Mouse (Mus musculus): ENCODE results near the gene Arid5b.

Gene Arid5b

DNA sequence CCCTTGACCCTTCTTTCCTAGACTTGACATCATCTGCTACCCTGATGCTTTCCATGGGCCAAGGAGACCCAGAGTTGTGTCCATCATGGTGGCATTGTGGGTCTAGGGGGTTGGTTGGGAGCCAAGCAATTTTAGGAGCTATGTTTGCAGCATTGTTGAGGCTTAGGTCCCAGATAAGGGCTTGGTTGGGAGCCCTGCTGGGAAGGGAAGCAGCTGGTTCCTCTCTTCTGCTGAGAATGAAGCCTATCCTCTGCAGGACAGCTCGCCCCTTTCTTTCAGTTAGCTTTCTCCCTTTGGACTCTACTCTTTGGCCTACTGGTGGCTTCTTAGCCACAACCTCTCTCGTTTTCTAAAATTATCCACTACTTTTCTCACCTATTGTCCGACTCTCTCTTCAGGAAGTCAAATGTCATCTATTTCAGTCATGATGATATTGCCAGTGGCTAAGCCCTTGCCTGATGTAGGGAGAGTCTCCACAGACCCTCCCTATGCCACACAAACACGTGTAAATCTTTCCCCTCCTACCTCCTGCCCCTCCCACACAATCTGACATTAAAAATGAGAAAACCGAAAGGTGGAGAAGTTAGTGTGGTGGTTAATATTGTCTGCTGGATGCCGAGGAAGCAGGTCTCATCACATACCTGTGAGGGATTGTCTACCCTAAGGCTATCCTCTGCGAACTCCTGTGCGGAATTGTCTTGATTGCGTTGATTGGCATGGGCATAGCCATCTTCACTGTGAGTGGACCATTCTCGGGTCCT lies 198.4 kb downstream of the Arid5b start:
- DNase-seq = no peak

DNA sequence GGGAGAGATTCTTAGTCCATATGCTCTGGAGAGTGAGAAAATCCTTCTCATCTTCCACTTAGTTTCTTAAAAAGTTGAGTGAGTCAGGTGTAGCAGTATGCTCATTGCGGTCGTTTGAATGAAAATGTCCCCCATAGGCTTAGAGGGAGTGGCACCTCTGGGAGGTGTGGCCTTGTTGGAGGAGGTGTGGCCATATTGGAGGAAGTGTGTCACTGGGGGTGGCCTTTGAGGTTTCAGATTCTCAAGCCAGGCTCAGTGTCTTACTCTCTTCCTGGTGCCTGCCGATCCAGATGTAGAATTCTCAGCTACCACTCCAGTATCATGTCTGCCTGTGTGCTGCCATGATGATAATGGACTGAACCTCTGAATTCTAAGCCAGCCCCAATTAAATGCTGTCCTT lies 199.8 kb downstream of the Arid5b start:
- DNase-seq = no peak

DNA sequence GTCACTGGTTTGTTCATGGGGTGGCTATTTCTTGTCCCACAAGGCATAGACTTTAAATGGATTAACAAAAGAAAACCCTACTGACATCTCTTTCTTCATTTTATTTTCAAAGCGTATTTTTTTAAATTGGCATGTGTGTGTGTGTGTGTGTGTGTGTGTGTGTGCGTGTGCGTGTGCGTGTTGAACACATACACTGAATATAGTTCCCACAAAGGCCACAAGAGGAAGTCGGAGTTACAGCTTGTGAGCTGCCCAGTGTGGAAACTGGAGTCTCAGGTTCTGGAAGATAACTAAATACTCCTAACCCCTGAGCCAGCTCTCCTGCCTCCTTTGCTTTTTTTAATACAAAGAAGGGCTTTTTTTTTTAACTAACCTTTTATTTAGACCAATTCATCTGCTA lies 203.4 kb downstream of the Arid5b start:
- no peak for DNase-seq

DNA sequence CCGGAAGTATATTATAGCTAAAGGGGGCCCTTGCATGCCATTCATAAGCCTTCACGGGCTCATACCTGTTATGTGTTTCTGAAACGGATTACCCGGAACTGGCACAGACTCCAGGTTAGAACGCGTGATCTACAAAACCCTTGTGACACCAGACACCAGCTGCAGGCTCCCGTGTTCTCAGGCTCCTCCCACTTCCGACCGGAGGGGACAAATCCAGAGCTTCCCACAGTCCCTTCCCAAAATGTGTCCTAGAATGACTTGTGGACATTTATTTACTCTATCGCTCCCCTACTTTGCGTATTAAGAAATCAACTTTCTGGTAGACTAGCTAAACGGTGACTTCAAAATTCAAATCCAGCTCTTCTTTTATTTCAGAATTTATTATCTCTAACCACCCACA lies 204.2 kb downstream of the Arid5b start:
- DNase-seq = no peak

DNA sequence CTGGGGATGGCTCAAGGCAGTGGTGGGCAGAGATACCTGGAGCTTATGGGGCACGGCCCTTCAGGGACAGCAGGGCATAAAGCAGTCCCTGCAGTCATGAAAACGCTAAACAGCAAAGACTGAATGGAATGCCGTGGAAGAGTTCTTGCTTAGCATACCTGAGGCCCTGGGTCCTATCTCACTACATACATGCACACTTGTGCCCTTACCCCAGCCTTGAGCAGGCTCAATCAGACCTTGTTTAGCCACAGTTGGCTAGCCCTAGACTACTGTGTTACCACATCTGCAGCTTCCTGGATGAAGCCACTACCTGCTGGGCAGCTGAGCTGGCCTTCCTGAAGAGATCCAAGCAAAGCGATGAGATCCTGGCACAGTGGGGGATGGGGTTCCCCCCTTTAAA lies 205.9 kb downstream of the Arid5b start:
- no peak for DNase-seq

DNA sequence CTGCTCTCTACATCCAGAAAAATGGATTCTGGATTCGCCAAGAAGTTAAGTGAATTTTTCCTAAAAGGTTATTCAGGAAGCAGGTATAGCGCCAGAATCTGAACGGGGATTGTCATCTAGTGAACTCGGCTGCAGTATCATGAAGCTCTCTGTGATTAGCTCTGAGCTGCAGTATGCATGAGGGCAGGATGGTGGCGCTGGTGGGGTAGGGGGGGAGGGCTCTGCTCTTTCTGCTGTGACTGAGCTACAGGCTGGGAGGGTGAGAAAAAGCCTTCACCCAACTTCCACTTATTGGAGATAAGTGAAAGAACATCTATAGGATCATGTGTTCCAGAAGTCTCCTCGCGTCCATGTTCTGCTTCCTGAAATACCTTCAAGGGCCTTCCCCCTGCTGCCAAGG lies 207.5 kb downstream of the Arid5b start:
- DNase-seq = no peak

DNA sequence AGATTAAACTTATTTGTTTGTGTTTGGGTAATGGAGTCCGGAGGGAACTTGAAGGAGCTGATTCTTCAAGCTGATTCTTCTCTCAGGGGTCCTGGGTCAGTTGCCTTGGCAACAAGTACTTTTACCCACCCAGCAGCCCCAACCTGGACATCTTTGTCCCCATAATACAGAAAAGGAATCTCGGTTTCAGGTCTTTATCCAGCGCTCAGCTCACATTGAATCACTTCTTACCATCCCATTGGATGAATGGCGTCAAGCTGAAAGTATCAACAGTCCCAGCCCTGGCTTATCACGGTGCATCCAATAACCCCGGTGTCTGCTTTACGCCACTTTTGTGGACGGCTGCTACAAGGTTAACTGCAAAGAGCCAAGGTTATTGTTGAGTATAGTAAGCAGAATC lies 210.1 kb downstream of the Arid5b start:
- DNase-seq = no peak

DNA sequence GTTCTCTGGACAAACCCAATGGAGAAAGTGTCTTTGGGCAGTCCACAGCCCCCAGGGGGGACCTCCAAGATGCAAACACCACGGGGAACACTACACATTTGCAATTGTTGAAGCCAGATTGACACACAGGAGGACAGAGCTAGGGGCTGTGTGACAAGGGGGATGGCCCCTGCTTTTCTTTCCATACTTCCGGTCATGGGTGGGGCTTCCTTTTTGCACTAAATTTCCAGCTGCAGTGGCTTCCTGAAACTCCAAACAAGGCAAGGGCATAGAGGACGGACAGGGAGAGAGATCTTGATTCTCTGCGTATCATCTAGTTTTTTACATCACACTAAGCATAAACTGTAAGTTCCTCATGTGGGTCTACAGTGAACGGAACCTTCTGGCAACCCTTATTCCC lies 210.6 kb downstream of the Arid5b start:
- no peak for DNase-seq

DNA sequence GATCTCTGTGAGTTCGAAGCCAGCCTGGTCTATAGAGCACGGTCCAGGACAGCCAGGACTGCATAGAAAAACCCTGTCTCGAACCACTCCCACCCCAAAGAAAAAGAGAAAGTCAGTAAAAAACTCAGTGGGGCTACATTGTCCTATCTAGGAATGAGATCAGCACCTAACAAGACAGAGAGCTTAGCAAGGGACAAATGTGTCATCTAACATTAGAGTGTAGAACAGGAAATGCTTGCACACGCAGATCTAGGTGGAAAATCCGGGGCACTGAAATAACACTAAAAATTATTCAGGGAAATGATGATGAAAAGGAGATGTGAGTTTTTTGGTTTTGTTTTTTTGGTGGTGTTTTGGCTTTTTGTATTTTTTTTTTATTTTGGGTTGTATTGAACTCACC lies 212.4 kb downstream of the Arid5b start:
- DNase-seq = no peak

DNA sequence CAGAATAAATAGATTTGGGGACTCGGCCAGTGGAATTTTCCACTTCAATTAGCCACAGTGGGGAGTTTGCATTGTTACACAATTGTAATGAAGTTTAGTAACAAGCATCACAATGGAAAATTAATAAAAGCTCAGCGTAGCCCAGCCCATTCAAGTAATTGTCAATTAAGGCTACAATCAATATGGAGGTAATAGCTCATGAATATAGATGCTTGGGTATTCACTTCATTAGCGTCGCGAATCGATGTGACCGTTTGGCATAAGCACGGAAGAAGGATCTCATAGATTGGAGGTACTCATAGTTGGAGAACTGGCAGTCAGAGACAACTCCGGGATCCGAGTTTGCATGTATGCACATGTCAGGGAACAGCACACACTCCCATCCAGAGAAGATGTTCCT lies 214.0 kb downstream of the Arid5b start:
- no peak for DNase-seq

DNA sequence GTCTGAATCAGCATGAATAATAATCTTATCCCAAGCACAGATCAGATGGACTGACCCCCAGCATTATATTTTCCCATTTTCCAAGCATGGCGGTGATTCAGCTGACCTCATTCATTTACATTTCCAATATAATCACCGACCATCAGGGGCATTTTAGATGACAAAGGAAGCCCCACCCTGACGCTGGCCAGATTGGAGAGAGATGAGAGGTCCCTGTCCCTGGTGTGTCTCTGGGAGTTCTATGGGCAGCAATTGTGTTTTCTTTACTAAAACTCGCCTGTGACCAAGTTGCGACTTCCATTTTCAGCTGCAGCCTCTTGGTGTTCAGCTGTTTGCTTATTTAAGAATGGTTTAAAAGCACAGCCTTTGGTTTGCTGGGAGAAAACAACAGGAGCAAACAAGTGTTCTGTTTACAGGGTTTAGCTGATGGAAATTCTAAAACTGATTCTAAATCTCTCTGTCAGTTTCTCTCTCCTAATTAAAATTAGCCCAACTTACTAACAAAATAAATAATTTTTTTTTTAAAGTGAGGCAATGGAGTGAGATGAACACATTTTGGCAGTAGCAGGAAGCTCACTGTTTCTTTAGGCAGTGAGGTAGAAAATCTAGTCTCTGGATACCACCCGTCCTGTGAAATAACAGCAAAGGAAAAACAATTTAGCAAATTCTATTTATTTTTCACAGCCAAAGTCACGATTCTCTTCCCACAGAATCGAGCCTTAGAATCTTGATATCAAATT lies 214.6 kb downstream of the Arid5b start:
- DNase-seq = no peak

DNA sequence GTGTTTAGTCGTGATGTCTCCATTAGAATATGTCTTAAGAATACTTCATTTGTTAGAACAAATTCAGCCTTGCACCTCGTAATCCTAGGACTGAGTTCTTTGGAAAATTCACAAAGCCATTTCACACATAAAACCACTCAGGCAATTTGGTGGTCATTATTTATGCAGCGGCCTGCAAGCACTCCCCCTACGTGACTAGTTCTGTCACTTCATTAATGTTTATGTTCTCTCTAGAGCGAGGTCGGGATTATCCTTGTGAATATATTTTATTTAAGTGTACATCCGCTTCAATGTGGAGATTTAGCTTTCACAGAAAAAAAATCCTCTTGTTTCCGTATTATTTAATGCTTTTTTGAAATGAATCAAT lies 217.3 kb downstream of the Arid5b start:
- no peak for DNase-seq

DNA sequence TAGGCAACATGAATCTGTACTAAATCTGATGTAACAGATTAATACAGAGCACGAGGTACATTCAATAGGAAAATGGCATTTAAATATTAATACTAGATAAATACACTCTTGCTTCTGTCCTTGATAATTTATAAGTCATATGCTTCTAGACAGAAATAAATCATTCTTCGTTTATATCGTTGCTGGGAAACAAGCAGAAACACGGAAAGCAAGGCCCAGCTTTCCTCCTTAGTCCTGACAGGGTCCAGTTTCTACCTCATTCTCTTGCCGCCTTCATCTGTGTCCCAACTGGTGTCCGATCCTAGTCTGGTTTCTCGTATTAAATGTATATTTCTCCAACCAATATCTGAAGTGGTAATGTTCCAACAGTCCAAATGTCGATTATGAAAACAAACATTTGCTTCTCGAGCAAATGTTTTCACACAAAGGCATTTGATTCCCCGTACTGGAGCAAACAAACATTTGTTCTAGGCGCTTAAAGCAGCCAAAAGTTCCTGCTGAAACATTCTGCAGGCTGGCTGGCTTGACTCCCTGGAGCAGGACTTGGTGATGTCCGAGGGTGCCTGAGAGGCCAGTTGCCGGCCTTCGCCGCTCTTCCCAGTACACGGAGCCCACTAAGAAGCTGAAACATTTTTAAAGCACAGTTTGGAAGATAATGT lies 217.8 kb downstream of the Arid5b start:
- no peak for DNase-seq

DNA sequence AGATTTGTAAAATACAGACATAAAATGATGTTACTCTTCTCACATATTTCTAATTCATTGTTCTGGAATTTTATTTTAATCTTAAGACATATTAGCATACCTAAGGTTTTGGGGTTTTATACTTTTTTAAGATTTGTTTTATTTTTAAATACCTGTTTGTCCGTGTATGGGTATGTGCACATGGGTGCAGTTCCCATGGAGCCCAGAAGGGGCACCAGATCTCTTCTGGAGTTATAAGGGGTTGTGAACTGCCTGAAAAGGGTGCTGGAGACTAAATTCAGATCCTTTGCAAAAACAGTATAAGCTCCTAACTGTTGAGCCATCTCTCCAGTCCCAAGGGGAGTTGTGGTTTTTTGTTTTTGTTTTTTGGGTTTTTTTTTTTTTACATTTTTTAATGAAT lies 220.2 kb downstream of the Arid5b start:
- DNase-seq = no peak

DNA sequence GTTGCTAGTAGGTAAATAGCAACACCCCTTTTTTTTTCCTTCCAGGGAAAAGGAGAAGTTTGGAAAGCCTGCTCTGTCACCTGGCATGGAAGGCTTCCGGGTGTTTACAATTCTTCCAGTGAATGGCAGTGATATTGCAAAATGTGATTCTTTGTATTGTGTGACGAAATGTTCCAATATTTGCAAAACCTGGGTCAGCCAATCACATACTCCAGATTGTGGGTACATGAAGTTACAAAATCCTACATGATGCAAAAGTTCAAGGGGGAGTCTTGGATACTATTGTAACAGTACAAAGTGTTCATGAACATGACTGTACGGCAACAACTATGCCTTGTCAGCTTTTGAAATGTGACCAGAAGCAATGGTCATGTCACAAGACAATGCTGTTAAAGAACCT lies 220.7 kb downstream of the Arid5b start:
- DNase-seq = no peak

DNA sequence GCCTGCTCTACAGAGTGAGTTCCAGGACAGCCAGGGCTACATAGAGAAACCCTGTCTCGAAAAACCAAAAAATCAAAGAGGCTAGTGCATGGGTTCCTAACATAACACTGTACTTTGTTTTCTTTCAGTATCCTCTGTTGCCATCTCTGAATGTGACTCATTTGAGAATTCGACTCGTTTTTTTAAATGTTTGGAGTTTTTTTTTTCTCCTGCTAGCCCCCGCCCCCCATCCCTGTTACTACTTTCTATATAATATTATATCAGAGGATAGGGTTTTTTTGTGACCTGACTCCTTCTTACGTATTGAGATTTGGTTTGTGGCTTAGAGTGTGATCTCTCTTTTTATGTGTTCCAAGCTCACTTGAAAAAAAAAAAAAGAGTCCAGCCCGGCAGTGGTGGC lies 223.8 kb downstream of the Arid5b start:
- DNase-seq = no peak

DNA sequence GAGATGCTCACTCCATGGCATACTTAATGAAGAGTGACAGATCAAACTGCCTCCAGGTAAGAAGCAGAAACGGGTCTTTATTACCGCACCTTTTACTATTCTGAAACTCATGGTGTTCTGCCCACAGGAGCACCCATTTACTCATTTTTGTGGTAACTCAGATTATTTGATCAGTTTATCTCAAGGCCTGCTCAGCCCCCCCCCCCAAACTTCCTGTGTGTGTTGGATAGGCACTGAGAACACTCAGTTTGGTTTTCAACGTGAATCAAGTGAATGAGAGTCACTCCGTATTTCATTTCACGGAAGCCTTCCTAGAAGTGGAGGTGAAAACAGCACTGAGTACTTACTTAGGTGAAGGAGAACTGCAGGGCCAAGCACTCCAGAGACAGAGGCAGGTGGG lies 224.4 kb downstream of the Arid5b start:
- no peak for DNase-seq

DNA sequence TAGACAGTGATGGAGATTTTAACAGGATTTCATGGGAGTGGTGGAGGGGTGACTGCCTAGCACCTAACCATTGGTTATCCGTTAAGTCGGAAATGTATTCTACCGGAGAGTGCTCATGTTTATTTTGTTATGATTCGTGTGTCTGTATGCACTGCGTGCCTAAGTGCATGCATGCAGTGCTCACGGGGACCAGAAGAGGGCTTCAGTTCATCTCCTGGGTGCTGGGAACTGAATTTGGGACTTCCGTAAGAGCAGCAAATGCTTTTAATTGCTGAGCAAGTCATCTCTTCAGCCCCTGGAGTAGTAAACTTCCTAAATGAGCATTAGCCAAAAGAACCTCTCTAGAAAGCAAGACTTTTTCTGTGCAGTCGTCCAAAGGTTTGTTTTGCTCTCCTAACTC lies 226.2 kb downstream of the Arid5b start:
- no peak for DNase-seq

DNA sequence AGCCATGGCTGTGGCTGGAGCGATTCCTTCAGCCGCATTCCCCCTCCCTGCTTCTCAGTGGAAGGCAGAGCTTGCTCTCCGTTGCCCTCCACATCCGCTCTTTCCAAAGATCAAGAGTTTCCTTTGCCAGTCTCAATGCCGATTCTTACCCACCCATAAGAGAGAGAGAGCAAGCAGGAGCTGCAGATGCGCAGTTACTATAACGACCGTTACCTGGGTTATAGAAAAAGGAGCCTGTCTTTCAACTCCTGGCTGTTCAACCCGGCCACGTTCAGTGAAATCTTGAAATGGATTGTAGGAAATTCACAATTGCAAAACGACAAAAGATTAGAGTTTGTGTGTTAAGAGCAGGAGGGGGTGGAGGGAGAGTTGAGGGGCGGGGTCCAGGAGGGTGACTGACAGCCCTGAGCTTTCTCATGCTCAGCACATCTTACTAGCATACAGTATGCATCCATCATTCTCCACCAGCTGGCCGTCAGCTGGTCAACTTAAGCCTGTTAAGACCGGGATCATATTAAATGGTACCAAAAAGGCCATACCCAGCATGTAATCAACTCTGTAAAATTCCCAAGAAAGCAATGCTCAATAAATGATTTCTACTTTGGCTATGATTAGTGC lies 227.1 kb downstream of the Arid5b start:
- no peak for DNase-seq

DNA sequence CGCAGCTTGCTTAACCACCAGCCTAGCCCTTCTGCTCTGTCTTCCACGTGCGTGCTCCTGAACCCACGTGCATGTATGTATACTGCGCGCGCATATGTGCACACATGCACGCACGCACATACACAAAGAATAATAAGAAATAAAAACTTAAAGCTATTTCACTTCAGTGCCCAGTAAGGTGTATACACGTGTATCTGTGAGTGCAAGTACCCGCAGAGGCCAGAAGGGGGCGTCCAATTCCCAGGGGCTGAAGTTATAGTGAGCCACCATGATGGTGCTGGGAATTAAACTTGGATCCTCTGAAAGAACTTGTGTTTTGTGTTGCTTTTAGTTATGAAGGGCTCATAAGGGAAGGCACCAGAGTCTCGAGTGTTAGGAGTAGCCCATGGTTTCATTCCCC lies 227.7 kb downstream of the Arid5b start:
- DNase-seq = no peak

DNA sequence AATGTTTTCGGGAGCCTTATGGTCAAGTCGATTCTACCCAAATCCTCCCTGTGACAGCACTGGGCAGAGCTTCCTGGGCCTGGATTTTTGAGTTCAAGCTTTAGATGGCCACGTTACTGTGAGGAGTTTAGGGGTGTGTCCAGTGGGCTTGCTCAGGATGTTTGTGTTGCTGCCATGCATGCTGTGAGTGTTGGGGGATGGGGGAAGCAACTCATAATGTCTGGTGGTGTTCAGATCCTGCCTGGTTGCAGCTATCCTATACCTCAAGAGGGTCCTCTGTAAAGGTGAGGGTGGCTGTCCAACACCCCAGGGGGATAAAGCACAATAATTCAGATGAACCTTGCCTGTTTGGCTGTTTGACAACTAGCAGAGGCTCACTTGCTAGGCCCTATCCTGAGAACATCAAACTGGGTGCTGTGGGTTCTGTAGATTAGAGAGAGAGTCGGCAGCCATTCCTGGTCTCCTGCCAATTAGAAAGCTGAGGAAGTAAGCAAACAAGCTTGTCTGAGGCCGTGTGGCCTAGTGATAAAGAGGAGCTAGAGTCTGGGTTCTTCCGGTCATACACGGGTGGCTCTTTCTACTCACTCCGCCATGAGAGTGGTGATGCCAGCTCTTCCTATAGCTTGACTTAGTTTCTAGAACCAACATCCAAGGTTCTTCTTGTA lies 229.8 kb downstream of the Arid5b start:
- no peak for DNase-seq

DNA sequence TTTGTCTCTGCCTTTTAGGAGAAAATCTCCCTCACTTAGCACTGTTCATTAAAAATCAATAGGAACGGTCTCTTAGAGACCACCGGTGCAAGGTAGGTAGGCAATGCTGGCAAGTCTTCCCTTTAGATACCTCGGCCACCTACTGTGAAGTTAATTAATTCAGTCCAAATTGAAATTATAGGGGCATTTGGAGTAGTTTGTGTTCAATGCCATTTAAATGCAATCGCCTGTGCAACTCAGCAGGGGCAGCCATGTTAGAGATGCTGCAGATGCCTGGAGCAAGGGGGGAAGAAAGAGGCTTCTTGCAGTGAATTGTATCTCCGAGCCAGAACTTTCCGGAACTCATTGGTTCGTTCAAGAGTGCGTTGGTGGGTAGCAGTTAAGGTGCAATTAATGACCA lies 233.7 kb downstream of the Arid5b start:
- DNase-seq = no peak

DNA sequence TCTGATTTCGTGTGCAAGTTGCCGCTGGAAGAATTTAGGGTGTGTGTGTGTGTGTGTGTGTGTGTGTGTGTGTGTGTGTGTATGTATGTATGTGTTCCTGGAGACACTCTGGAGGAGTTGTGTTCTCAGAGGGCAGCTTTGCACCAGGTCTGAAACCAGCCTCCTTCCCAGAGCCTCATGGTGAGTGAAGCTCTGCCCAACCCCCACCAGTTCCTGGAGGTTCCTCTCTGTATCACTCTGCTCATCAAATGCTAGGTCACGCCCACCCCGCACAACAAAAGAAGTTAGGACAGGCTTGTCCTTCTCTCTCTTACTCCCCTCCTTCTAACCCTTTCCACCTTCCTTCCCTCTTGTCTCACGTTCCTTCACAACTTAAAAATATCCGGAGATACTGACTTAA lies 234.6 kb downstream of the Arid5b start:
- DNase-seq = no peak
